Mouse (Mus musculus) small intestine, adult 2 months (tissue): ENCODE data around the gene Abt1. TPM values are rescaled to one million over a fixed set of nuclear protein-coding genes. Genes with fewer than 3 reads are reported as not detected.

Experiments used
- H3K27ac ChIP-seq: fragments of 200-500 bp; 2 replicates; pipeline ENCODE4 v1.5.1; 2012; ENCODE audit warnings: low read depth, low read length, control low read depth, inconsistent platforms; ENCODE audit not compliant: insufficient read depth
- H3K27me3 ChIP-seq: fragments of 200-500 bp; 2 replicates; pipeline ENCODE4 v1.6.1; 2012; ENCODE audit warnings: mild to moderate bottlenecking, moderate library complexity, low read length, inconsistent platforms; ENCODE audit not compliant: control insufficient read depth, insufficient read depth
- H3K36me3 ChIP-seq: fragments of 200-500 bp; 2 replicates; pipeline ENCODE4 v1.6.1; 2012; ENCODE audit warnings: mild to moderate bottlenecking, low read length, control low read depth, inconsistent platforms; ENCODE audit not compliant: control insufficient read depth, insufficient read depth
- H3K4me1 ChIP-seq: fragments of 200-500 bp; 2 replicates; pipeline ENCODE4 v1.6.1; 2012; ENCODE audit warnings: low read length, inconsistent platforms, mixed read lengths; ENCODE audit not compliant: control insufficient read depth, insufficient read depth, insufficient read length
- H3K4me3 ChIP-seq: fragments of 200-500 bp; 2 replicates; pipeline ENCODE4 v1.5.1; 2012; ENCODE audit warnings: low read depth, mild to moderate bottlenecking, control low read depth, inconsistent platforms, low read length, moderate library complexity
- CTCF ChIP-seq: fragments of 200-500 bp; IDR thresholded peaks from 2 replicates; pipeline ENCODE4 v1.5.1; 2012; ENCODE audit warnings: low read depth, mild to moderate bottlenecking, control low read depth, inconsistent platforms, low read length, moderate library complexity, mixed read lengths; ENCODE audit not compliant: insufficient replicate concordance, insufficient read length; ENCODE audit errors: extremely low read depth
- POLR2A ChIP-seq: fragments of 200-500 bp; IDR thresholded peaks from 2 replicates; pipeline ENCODE4 v1.6.1; 2012; ENCODE audit warnings: low read depth, mild to moderate bottlenecking, control low read depth, inconsistent platforms, low read length, moderate library complexity
- WGBS: fragments of 180-500 bp; shearing (Covaris S2); methylation state at CpG from one replicate; pipeline ENCODE4 v1.1.7; 2018; 5-methylcytosine and 5-hydroxymethylcytosine counted together
- polyA plus RNA-seq: library from polyadenylated mRNA; depleted of rRNA; stranded (reverse); fragments of >200 nt; gene quantifications from 2 replicates; pipeline ENCODE4 v1.2.3, GENCODE M21; 2012

The Abt1 gene
- polyA plus RNA-seq, 1 experiment = 1.2 TPM

DNA sequence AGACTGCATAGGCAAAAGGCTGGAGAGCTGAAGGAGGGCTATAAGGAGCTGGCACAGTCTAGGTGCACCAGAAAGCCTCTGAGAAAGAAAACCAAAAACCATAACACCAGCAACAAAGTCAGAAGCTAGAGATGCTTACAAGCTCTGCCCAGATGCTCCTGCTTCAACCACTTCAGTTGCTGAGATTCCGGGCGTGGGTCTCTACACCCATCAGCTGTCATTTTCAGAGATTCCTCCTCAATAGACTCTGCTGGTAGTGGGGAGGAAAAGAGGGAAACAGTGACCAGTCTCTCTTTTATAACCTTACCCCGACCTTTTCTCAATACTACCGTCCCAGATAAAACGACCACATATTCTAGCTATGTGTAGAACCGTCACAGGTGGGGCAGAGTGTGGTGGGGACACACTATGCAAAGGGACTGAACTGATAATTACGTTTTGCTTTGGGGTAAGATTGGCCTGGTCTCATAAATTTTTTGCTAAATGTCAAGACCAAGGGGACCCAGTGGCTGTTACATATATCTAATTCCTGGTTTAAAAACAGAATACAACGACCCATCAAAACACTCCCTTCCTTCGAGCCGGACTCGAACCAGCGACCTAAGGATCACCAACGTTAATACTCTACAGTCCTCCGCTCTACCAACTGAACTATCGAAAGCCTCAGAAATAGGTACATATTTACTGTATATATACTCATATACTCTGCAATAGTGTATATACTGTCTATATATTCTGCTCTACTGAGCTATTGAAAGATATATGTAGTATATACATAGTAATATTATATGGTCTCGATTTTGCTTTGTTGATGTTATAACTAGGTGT is 4.7 kb upstream of the Abt1 start:
- TF ChIP-seq POLR2A = no peak
- no peak for TF ChIP-seq CTCF
- H3K27me3 ChIP-seq = no peaks in the 10 kb centered on the region
- no peak overlapping the region for H3K4me3 ChIP-seq
- WGBS = 80% methylated on average over 16 of the region's 16 CpGs
- no peaks in the 10 kb centered on the region for H3K4me1 ChIP-seq
- no peaks in the 10 kb centered on the region for H3K36me3 ChIP-seq
- H3K27ac ChIP-seq = no peak overlapping the region

DNA sequence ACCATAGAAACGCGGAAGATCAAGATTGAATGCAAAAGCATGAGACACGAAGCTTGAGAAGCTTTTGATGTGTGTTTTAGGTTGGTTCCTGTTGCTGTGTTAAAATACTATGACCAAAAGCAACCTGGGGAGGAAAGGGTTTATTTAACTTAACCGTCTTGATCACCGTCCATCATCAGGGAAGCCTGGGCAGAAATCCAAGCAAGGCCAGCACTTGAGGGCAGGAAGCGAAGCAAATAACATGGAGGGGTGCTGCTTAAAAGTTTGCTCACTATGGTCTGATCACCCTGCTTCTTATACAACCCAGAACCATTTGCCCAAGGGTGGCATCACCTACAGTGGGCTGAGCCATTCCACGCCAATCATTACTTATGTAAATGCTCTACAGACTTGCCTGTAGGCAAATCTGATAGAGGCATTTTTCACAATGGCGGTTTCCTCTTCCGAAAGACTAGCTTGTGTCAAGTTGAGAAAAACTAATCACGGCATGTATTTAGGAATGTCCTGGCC is 3.8 kb upstream of the Abt1 start:
- Histone ChIP-seq H3K4me3 (no peak overlapping the region), H3K27ac (no peak overlapping the region), H3K36me3 (no peaks in the 10 kb centered on the region), H3K27me3 (no peaks in the 10 kb centered on the region), H3K4me1 (peaks cover 3% of the 10 kb centered on the region; the same call in 1 of the 2 replicates)
- WGBS = 73% methylated on average over 10 of the region's 10 CpGs
- no peak for TF ChIP-seq POLR2A
- no peak for TF ChIP-seq CTCF

DNA sequence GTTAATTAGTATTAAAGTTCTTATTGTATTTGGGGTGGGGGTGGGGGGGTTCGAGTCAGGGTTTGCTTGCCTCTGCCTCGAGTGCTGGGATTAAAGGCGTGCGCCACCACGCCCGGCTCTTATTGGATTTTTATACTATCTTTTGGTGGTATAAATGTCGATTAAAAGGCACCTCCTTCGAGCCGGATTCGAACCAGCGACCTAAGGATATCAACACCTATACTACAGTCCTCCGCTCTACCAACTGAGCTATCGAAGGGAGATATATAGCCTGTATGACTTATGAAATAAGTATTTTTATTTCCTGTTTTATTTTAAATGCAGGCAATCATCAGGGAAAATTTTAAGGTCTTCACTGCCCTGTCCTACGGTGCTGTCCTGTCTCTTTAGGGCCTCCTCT is 3.3 kb upstream of the Abt1 start:
- H3K27me3 ChIP-seq = no peaks in the 10 kb centered on the region
- H3K36me3 ChIP-seq = peaks cover 5% of the 10 kb centered on the region; the same call in 1 of the 2 replicates
- WGBS = 49% methylated on average over 14 of the region's 14 CpGs
- H3K4me3 ChIP-seq = no peak overlapping the region
- TF ChIP-seq CTCF = no peak
- no peak for TF ChIP-seq POLR2A
- peaks cover 3% of the 10 kb centered on the region; the same call in 1 of the 2 replicates for H3K4me1 ChIP-seq
- no peak overlapping the region for H3K27ac ChIP-seq

DNA sequence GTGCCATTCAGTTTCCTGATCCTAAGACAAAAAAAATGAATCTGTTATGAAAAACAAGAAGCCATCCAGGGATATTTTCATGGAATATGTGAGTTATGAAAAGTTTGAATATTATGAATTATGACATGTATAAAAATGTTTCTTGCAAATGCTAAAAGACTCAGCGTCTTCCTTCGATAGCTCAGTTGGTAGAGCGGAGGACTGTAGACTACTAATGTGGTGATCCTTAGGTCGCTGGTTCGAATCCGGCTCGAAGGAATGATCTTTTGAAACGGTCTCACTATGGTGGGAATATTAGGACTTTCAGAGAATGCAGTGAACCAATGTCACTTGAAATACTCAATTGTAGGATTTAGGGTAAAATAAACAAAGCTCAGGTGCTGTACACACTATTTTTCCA is 2.7 kb upstream of the Abt1 start:
- Histone ChIP-seq H3K36me3 (peaks cover 10% of the 10 kb centered on the region), H3K27ac (no peak overlapping the region), H3K4me3 (no peak overlapping the region), H3K27me3 (no peaks in the 10 kb centered on the region), H3K4me1 (peaks cover 3% of the 10 kb centered on the region; the same call in 1 of the 2 replicates)
- TF ChIP-seq POLR2A (no peak), CTCF (no peak)
- 63% methylated on average over 8 of the region's 8 CpGs for WGBS

DNA sequence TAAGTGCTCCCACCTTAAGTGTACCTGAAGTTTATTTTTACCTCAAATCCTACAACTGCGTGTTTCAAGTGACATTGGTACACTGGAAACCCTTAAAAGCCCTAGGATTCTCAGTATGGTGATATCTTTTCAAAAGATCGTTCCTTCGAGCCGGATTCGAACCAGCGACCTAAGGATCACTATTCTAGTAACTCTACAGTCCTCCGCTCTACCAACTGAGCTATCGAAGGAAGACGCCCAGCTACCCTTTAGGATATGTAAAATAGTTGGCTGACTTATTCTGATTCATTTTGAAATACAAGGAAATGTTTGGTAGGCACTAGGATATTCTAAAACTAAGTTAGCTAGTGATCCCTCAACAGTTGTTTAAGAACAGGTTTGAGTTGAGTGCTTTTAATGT is 1.8 kb upstream of the Abt1 start:
- Histone ChIP-seq H3K4me3 (no peak overlapping the region), H3K4me1 (peaks cover 3% of the 10 kb centered on the region; the same call in 1 of the 2 replicates), H3K27ac (no peak overlapping the region), H3K27me3 (no peaks in the 10 kb centered on the region), H3K36me3 (peaks cover 10% of the 10 kb centered on the region)
- WGBS = 20% methylated on average over 9 of the region's 9 CpGs
- no peak for TF ChIP-seq CTCF
- no peak for TF ChIP-seq POLR2A

DNA sequence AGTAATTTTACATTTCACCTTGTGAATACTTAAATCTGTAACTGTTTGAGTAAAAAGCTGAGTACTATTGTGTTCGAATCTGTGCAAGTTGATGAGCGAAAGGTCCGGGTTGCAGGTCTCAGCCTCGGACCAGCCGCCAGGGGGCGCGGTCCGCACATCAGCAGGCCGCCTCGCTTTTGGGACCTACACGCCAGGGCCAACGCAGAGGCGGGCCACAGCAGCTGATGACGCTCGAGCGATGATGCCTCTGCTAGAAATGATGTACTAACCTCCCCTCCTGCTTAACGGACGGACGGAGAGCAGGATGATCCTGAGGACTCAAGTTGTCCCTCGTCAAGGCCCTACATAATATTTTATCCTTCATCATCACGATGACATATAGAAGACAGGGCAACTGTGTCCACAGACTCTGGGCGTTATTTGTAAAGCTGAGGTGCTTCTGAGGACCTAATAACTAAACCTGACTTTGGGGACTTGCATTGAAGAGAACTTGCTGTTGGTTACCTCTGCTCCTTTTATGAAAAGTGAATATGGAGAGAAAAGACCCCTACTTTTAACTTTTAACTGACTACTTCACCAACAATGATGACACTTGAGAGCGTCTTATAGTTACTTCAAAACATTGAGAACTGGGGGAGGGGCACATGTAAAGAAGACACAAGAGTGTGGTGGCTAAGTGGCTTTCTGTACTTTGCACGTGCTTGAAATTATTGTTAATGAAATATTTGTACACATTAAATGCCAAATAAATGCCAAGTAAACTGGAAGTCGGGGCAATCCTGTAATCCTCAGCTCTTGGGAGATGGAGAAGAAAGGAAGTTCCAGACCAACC is 1.0 kb upstream of the Abt1 start:
- 3% methylated on average over 25 of the region's 25 CpGs for WGBS
- Histone ChIP-seq H3K4me3 (peak overlapping the region; percentile 44), H3K36me3 (peaks cover 13% of the 10 kb centered on the region), H3K27ac (no peak overlapping the region; the same call in 1 of the 2 replicates), H3K4me1 (peaks cover 3% of the 10 kb centered on the region; the same call in 1 of the 2 replicates), H3K27me3 (no peaks in the 10 kb centered on the region)
- no peak for TF ChIP-seq POLR2A
- TF ChIP-seq CTCF = peak; percentile 98

DNA sequence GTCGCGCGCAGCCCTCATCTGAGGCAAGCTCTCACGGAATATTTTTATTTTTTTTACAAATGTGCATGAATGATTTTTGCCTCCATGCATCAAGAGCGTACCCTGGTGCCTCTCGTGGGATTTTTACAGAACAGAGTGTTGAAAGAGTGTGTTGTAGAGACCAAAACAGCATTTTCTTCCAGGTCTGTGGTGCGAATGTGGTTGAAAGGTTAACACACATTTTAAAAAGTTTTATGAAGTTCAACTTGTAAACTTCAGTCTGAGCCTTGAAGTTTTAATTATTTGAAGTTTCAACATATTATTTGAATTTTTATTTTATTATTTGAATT is 350 bp upstream of the Abt1 start:
- TF ChIP-seq CTCF (no peak), POLR2A (no peak)
- H3K36me3 ChIP-seq = peaks cover 13% of the 10 kb centered on the region
- 0% methylated on average over 7 of the region's 7 CpGs for WGBS
- peak overlapping the region; percentile 75 for H3K27ac ChIP-seq
- H3K27me3 ChIP-seq = no peaks in the 10 kb centered on the region
- H3K4me1 ChIP-seq = peaks cover 3% of the 10 kb centered on the region; the same call in 1 of the 2 replicates
- peak overlapping the region; percentile 88 for H3K4me3 ChIP-seq
